Mouse (Mus musculus): ENCODE measurements around the gene Clec2g.
"Not testable (repeated sequence)": the region's sequence is repeated elsewhere in the genome, so short reads cannot be mapped to it uniquely, and the experiment has no call there.

The Clec2g gene

GRCm38 (mm10) chr6:128971394-128972039, 37.3 kb downstream of the Clec2g start:
- in situ Hi-C loops (cut with MboI, MseI), result no loop called here

DNA sequence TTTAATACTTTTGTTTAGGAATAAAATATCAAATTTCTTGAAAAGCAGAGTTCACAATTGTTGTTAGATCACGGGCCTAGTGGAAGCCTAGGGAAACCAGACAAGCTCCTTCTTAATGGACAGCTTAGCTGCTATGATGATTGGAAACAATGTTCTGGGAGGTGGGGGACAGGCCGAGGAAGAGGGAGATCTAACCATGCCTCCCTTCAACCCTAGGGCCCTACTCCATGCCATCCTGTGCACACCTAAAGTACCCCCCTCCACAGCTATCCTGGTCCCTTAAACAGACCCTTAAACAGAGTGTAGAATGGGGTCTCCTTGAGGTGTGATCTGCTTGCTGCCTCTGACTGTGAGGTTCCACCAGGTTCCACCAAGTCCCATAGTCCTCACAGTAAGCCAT, 38.0 kb downstream of the Clec2g start:
- in situ Hi-C loops (cut with MboI, MseI), result no loop called here

DNA sequence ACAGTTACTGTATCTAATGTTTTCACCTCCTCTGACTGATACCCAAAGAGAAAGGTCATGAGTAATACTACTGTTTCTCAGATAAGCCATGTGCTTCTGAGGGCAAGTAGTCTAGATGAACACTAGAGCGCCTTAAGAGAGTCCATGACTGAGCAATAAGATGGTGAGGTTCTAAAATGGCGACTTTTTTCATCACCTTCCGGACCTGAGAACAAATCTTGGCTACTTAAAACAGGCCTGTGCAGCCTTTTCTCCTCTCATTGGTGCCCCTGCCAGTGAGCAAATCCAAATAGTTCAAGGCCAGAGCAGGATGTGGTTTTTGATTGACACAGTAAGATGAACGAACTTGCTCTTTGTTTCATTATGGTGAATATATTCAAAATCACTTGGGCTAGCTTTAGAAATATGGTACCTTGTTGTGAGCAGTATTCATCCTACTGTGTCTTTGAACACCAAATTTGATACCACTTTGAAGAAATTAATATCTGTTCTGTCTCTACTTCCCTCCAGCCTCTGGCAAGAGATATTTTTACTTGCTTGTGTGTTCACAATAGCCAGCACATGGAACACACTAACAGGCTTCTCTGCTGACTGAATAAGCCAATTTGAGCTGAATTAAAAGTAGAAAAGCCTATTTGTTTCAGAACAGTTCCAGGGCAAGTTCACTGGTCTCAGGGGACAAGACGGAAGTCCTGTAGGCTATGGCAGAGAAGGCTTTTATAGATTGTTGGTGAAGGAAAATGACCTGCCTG, 38.7 kb downstream of the Clec2g start:
- in situ Hi-C loops (cut with MboI, MseI), result no loop called here

DNA sequence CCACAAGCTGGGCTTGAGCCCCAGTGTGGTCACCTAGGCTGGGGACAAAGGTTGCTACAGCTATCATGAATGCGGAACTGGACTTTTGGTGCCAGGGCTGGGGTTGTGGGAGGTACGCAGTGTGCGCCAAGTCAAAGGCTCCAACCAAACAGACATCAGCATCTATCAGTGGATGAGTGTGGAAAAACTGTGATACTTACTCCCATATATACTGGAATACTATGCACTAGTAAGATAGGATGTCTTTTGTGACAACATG, 39.2 kb downstream of the Clec2g start:
- in situ Hi-C loops (cut with MboI, MseI), result no loop called here

GRCm38 (mm10) chr6:128974850-128975249, 40.7 kb downstream of the Clec2g start:
- in situ Hi-C loops (cut with MboI, MseI), result loop anchor here (5.0 kb wide), 1 partner anchor 83 kb away; the partner anchor contains the start of gene BC035044

GRCm38 (mm10) chr6:128976194-128976593, 42.0 kb downstream of the Clec2g start:
- in situ Hi-C loops (cut with MboI, MseI), result loop anchor here (5.0 kb wide), 1 partner anchor 84 kb away; the partner anchor contains the start of gene BC035044

GRCm38 (mm10) chr6:128981951-128982541, 47.9 kb downstream of the Clec2g start:
- in situ Hi-C loops (cut with MboI, MseI), result not testable (repeated sequence)

DNA sequence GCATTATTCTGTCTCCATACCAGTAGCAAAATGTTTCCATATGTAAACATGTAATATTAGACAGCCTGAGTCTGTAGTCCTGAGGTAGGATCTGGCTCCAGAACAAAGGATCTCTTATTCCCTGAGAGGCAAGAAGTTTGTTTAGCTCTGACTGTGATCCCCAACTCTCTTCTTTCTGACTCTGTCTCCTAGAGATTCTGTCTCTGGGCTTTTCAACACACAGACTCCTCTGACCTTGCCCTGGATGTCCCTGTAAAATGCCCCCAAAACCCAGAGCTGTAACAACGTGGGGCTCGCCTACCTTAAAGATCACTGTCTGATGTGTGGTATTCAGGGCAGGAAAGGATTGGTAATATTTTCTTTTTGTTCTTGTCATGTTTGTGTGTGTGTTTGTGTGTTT, 58.2 kb downstream of the Clec2g start:
- in situ Hi-C loops (cut with MboI, MseI), result no loop called here

DNA sequence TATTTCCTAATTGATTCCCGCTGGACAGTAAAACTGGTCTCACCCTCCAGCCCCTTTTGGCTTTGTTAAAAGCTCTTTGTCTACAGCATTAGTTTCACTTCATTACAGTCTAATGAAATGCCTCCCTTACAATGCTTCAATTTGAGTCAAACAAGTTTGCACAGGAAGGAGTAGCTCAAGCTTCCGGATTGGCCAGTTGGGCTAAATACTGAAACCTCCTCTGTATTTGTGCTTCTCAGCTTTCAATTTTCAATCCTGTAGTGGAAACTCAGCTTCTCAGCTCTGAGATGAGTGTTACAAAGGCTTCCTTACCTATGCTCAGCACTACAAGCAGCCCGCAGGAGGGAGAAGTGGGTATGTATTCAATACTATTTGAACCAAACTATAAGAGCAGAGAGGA, 58.6 kb downstream of the Clec2g start:
- in situ Hi-C loops (cut with MboI, MseI), result no loop called here

DNA sequence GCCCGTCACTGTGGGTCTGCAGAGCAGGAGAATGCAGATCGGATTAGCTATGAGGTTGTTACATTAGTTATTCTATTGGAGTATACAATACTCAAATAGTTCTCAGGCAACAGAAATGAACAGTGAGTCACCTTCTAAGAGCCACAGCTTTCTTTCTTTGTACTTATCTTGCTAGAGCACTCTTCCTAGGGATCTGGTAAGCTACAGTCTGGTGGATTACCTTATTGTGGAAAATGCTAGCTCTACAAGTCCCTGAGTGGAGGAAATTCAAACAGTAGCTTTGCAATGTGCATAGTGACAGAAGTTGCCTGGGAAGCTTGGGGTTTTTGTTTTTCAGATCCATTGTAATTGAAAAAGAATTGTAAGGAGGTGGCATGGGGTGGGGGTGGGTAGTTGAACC, 59.0 kb downstream of the Clec2g start:
- in situ Hi-C loops (cut with MboI, MseI), result no loop called here

GRCm38 (mm10) chr6:128994336-128994735, 60.2 kb downstream of the Clec2g start:
- in situ Hi-C loops (cut with MboI, MseI), result no loop called here

GRCm38 (mm10) chr6:128994742-128995141, 60.6 kb downstream of the Clec2g start:
- in situ Hi-C loops (cut with MboI, MseI), result no loop called here

DNA sequence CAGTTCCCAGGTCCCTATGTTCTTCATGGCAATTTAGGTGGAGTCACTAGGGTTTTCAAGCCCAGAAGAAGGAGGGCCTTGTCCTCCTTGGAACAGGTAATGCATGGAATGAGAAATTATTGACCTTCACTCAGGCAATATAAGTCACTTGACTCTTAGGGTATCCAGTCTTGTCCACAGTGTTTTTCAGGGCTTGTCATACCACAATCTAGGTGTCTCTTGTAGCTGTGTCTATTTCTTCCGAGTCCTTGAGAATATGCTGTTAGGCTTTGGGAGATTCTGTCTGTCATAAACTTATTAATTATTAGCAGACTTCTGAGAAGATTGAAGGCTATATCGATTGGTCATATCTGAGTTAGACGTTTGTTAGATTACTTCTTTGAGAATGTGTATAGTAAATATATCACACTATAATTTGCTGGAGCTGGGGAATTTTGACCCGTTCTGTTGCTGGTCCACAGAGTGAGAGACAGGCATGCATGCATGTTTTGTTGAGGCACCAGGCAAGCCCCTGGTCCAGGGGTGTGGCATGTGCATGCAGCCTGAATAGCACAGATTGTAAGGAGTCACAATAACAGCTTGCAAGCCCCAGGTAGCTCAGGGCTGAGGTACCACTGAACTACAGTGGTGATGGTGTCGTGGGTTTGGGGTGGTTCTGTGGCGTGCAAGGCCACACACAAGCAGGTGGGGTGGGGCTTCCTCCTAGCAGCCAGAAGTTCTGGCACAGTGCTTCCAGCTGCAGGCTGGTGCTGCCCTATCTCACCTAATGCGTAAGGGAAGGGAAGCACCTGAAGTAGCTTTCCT, 61.3 kb downstream of the Clec2g start:
- in situ Hi-C loops (cut with MboI, MseI), result no loop called here

DNA sequence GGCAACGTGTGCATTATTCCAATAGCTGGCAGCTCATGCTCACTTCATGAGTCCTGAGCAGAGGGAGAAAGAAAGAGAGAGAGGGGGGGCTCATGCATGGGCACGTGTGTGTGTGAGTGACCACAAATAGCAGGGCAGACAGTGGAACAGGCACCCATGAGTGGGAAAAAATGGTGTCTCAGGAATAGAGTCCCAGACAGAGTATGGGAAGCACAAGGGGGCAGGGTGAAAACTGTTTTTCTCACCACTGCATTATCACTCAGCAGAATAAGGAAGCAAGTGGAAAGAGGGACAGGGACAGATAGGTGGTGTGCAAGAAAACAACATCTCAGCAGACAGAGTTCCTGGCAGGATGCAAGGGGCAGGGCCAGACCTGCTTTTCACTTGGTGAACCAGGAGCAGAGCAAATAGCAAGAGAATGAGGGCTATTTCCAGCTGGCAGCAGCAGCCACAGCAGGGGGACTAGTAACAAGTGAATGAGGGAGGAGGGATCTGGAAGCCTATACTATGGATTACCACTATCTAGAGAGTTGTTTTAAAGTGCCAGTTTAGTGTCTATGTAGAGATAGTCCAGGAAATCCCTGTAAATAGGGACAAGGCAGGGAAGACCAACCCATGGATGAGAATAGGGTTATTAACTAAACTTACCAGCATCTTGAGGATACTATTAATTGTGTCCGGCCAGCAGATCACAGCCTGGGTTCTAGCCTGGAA, 62.0 kb downstream of the Clec2g start:
- in situ Hi-C loops (cut with MboI, MseI), result no loop called here

DNA sequence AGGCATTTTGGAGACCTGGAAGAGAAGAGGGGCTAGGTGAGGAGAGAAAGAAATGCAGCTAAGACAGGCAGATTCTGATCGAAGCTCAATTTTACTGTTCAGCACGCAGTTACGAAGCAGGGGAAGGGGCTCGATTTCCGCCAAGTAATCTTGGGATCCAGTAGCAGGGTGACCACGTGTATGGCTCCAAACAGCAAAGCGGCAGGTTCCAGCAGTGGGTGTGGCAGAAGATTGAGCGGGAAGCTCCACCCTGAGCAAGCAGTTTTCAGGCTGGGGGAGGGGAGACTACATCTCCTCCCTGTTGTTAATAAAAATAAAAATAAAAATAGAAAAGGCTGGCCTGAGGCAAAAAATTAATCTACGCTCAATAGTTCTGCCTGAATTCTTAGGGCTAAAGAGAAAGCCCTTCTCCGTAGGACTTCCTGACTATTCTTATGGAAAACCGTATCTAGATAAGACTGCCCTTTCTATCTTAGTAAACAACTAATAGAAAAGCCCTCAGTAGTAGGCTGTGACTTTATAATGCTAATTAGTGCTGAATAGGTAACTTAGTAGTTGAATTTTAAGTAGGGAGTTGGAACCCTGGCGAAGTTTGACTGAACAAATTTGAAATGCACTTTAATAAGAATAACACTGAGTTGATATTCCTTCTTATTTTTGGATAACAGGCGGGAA, 62.7 kb downstream of the Clec2g start:
- in situ Hi-C loops (cut with MboI, MseI), result no loop called here

- in situ Hi-C loops (cut with MboI, MseI), result no loop called here
These were observed 67.2 kb downstream of the Clec2g start for GRCm38 (mm10) chr6:129001392-129001791.

DNA sequence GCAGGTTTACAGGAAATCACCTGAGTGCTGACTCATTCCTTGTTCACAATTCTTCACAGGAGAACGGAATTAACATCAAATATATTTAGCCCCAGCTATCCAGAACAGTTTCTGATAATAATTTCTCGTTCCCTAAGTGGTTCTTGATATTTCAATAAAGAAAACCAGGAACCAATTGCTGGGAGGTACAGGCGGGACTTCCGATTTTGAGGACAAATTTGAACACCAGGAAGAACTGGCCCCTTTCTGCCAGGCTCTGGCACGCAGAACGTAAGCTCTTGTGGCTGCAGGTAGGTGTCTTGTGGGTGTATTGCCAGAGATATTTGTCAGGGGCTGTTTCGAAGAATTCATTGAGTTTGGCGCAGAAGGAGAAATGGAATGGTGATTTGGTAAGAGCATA, 74.4 kb downstream of the Clec2g start:
- in situ Hi-C loops (cut with MboI, MseI), result no loop called here

DNA sequence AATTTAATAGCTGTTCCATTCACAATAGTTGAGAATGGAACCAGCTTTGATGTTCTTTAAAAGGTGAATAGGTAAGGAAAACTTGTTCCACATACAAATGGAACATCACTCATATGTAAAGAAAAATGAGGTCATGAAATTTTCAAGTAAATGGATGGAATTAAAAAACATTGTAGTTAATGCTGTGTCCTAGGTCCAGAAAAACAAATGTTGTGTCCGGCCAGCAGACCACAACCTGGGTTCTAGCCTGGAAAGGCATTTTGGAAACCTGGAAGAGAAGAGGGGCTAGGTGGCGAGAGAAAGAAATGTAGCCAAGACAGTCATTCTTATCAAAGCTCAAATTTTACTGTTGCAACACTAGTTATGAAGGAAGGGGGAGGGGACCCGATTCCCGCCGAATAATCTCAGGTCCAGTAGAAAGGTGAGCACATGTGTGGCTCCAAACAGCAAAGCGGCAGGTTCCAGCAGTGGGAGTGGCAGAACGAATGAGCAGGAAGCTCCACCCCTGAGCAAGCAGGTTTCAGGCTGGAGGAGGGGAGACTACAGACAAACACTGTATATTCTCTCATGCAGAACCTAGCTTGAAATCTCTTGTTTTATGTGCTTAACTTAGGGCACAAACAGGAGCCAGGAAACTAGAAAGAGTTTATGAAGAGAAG, 75.8 kb downstream of the Clec2g start:
- in situ Hi-C loops (cut with MboI, MseI), result not testable (repeated sequence)

- in situ Hi-C loops (cut with MboI, MseI), result no loop called here
These were observed 76.3 kb downstream of the Clec2g start for GRCm38 (mm10) chr6:129010505-129010873.

GRCm38 (mm10) chr6:129012012-129012411, 77.8 kb downstream of the Clec2g start:
- in situ Hi-C loops (cut with MboI, MseI), result not testable (repeated sequence)

DNA sequence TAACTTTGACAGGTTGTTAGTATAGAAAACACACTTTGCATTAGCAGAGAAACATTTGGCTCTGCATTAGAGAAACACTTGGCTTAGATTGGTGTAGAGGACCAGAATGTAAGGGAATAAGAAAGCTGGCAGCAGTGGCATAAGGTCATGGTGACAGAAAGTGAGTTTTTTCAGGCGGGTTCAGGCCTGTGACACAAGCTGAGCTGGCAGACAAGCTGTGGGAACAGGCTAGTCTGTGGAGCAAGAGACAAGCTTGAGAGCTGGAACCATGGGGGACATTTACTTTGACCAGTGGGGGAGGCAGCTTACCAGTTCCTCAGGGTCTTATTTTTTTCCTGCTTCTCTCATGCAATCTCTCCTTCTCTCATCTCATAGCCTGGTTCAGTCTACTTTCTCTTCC, 78.8 kb downstream of the Clec2g start:
- in situ Hi-C loops (cut with MboI, MseI), result no loop called here

All from regulatory T cell (primary cell).